Mouse (Mus musculus) olfactory bulb, adult 2 months (tissue): ENCODE measurements at regions not wholly inside any gene's neighbourhood (a gene's known extent, or its start where the extent isn't known, plus 50 kb on each side); places are given as distances from the start of the nearest gene placed in this dataset.

ENCODE experiments used
- CTCF ChIP-seq: fragments of 200-500 bp; IDR thresholded peaks from 2 replicates; pipeline ENCODE4 v1.5.1; 2012; ENCODE audit warnings: low read depth, mild to moderate bottlenecking, low read length, moderate library complexity; ENCODE audit not compliant: insufficient read depth
- POLR2A ChIP-seq: fragments of 200-500 bp; IDR thresholded peaks from 2 replicates; pipeline ENCODE4 v1.6.1; 2012; ENCODE audit warnings: mild to moderate bottlenecking, low read depth, low read length, moderate library complexity; ENCODE audit not compliant: insufficient read depth

- TF ChIP-seq POLR2A (no peak), CTCF (no peak)
Measured at GRCm38 (mm10) chr10:39238596-39238995, 75.0 kb upstream of the Ccn6 start.
